Mouse (Mus musculus): ENCODE measurements at regions not wholly inside any gene's neighbourhood (a gene's known extent, or its start where the extent isn't known, plus 50 kb on each side); places are given as distances from the start of the nearest gene placed in this dataset.

DNA sequence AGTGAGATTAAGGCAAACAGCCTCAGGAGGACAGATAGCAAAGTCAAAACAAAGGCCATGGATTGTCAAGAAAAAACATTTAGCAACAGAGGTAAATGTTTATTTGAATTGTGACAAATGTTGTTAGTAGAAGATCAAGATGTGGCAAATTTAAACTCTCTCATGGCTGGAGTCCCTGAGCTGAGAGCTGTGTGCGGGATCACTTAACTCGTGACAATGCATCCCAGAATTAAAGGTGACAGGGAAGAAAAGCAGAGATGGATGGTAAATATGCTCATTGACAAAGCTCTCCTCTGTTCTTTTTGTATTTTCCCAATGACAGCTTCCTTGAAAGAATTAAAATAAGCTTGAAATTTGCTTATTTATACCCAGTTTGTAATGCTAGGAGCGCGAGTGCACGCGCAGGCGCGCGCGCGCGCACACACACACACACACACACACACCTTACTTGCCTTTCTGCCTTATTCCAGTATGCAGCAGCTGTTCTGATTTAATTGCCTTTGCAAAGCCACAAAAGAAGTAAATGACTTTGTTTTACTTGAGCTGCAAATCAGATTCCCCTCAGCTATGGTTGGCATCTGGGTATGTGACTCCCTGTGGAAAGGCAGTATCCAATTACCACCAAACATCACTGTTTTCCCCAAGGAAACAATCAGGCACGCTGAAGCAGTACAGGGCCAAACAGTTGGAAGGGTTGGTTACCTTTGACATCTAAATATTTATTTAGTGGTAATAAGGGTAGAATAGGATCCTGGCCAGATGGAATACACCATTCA lies 509.5 kb upstream of the Cblb start:
- no peak overlapping the region for H3K9ac ChIP-seq (replicated peaks; ENCODE audit: low read depth)
- H3K4me1 ChIP-seq (ENCODE audit: insufficient read depth, low read depth, low read length), result no peaks in the 10 kb centered on the region
- DNase-seq (ENCODE audit: low spot score) (no peak), ATAC-seq (no peak)
- no peak overlapping the region for H3K4me3 ChIP-seq (ENCODE audit: low read depth, low read length)
- H3K9me3 ChIP-seq (ENCODE audit: low read length), result no peaks in the 10 kb centered on the region
- WGBS, result 80% methylated on average over 13 of the region's 13 CpGs
- TF ChIP-seq EP300 (IDR thresholded peaks at IDR 0.05) (no peak), CTCF (IDR thresholded peaks at IDR 0.05) (no peak)
- no peak overlapping the region for H3K27ac ChIP-seq (ENCODE audit: low read length)
- H3K27me3 ChIP-seq (replicated peaks; ENCODE audit: insufficient read depth, low read length), result no peaks in the 10 kb centered on the region
- no peaks in the 10 kb centered on the region for H3K36me3 ChIP-seq (ENCODE audit: insufficient read depth, low read length)
- no peak overlapping the region for H3K4me2 ChIP-seq (replicated peaks; ENCODE audit: low read depth, low read length)

DNA sequence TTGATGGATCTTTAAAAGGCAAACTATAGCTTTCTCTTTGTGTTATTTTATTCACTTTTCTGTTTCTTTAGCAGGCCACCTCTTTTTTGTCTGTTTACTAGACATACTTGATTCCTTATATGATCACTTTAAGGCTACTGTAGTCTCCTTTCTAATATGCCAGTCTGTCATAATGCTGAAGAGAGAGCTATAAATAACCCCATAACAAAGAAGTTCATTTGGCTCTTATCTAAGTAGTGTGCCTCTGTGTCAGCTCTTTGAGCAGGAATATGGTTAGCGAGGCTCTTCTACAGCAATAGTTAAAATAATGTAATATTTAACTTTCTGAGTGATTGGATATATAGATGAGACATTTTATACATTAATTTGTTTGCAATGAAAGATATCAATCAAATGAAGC lies 507.0 kb upstream of the Cblb start:
- no peak for DNase-seq (ENCODE audit: low spot score)
- no peaks in the 10 kb centered on the region for H3K36me3 ChIP-seq (ENCODE audit: insufficient read depth, low read length)
- no peak for ATAC-seq
- TF ChIP-seq EP300 (IDR thresholded peaks at IDR 0.05), result no peak
- TF ChIP-seq CTCF (IDR thresholded peaks at IDR 0.05), result no peak
- no peaks in the 10 kb centered on the region for H3K4me1 ChIP-seq (ENCODE audit: insufficient read depth, low read depth, low read length)
- 72% methylated on average over 1 of the region's 1 CpGs for WGBS
- H3K27ac ChIP-seq (ENCODE audit: low read length), result no peak overlapping the region
- H3K4me3 ChIP-seq (ENCODE audit: low read depth, low read length), result no peak overlapping the region
- no peaks in the 10 kb centered on the region for H3K9me3 ChIP-seq (ENCODE audit: low read length)
- H3K27me3 ChIP-seq (replicated peaks; ENCODE audit: insufficient read depth, low read length), result no peaks in the 10 kb centered on the region
- H3K4me2 ChIP-seq (replicated peaks; ENCODE audit: low read depth, low read length), result no peak overlapping the region
- H3K9ac ChIP-seq (replicated peaks; ENCODE audit: low read depth), result no peak overlapping the region

DNA sequence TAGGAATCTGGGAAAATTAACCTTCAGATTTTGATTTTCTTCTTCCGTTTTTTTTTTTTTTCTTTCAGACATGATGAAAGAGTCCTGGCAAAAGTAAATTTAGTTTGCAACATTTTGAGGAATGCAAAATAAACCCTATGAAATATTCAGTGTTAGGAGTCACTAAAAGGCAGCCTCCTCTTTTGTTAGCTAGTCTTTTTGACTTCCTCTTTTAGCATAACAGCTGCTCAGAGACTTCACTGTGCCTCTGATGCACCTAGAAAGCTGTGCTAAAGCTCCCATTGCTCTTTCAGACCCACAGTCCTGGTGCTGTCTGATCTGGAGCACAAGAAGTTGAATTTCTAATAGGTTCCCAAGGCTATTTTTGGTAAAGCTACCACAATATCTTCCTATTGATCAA lies 498.5 kb upstream of the Cblb start:
- WGBS, result 78% methylated on average over 1 of the region's 1 CpGs
- no peaks in the 10 kb centered on the region for H3K4me1 ChIP-seq (ENCODE audit: insufficient read depth, low read depth, low read length)
- no peaks in the 10 kb centered on the region for H3K27me3 ChIP-seq (replicated peaks; ENCODE audit: insufficient read depth, low read length)
- H3K36me3 ChIP-seq (ENCODE audit: insufficient read depth, low read length), result no peaks in the 10 kb centered on the region
- no peak for DNase-seq (ENCODE audit: low spot score)
- TF ChIP-seq EP300 (IDR thresholded peaks at IDR 0.05) (no peak), CTCF (IDR thresholded peaks at IDR 0.05) (no peak)
- no peak overlapping the region for H3K9ac ChIP-seq (replicated peaks; ENCODE audit: low read depth)
- ATAC-seq, result no peak
- no peak overlapping the region for H3K4me3 ChIP-seq (ENCODE audit: low read depth, low read length)
- H3K4me2 ChIP-seq (replicated peaks; ENCODE audit: low read depth, low read length), result no peak overlapping the region
- no peaks in the 10 kb centered on the region for H3K9me3 ChIP-seq (ENCODE audit: low read length)
- no peak overlapping the region for H3K27ac ChIP-seq (ENCODE audit: low read length)

DNA sequence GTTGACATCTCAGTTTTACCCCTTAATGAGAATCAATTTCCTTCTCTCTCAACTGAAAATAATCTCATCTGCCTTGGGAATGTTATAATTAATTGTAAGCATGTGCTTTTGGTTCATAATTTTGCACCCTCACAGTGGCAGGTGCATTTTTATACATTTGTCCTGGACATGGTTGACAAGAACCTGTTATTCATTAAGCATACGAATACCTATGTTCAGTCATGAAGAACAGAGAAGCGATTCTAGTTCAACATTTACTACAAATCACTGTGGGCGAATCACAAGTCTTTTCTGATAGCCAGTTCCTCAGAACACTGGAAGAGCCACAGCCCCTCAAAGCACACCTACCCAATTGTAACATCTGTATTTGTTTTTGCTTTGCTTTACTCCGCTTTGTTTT lies 487.3 kb upstream of the Cblb start:
- TF ChIP-seq CTCF (IDR thresholded peaks at IDR 0.05), result no peak
- no peak for TF ChIP-seq EP300 (IDR thresholded peaks at IDR 0.05)
- Histone ChIP-seq H3K4me2 (replicated peaks; ENCODE audit: low read depth, low read length) (no peak overlapping the region), H3K4me1 (ENCODE audit: insufficient read depth, low read depth, low read length) (no peaks in the 10 kb centered on the region), H3K36me3 (ENCODE audit: insufficient read depth, low read length) (no peaks in the 10 kb centered on the region), H3K9me3 (ENCODE audit: low read length) (no peaks in the 10 kb centered on the region), H3K27ac (ENCODE audit: low read length) (no peak overlapping the region), H3K27me3 (replicated peaks; ENCODE audit: insufficient read depth, low read length) (no peaks in the 10 kb centered on the region), H3K9ac (replicated peaks; ENCODE audit: low read depth) (no peak overlapping the region), H3K4me3 (ENCODE audit: low read depth, low read length) (no peak overlapping the region)
- 77% methylated on average over 4 of the region's 4 CpGs for WGBS
- ATAC-seq, result no peak
- no peak for DNase-seq (ENCODE audit: low spot score)

DNA sequence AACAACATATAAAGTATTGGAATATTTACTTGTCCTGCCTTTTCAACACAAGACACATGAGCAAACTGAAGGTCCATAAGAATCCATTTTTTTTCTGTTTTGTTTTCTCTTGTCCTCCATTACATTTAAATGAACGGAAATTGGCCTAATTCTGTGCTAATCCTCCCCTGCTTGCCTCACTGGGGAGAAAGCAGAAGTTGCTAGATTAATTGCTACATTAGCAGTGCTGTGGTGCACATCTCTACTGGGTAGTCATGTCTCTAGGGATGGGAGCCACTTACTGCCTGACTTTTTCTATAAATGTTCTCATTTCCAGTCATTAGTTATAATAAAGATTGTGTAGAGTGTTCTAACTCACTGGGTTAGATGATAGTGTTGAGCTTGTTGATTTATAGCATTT lies 484.0 kb upstream of the Cblb start:
- 79% methylated on average over 1 of the region's 1 CpGs for WGBS
- Histone ChIP-seq H3K9me3 (ENCODE audit: low read length) (no peaks in the 10 kb centered on the region), H3K4me2 (replicated peaks; ENCODE audit: low read depth, low read length) (no peak overlapping the region), H3K27ac (ENCODE audit: low read length) (no peak overlapping the region), H3K9ac (replicated peaks; ENCODE audit: low read depth) (no peak overlapping the region), H3K4me3 (ENCODE audit: low read depth, low read length) (no peak overlapping the region), H3K27me3 (replicated peaks; ENCODE audit: insufficient read depth, low read length) (no peaks in the 10 kb centered on the region), H3K36me3 (ENCODE audit: insufficient read depth, low read length) (no peaks in the 10 kb centered on the region), H3K4me1 (ENCODE audit: insufficient read depth, low read depth, low read length) (no peaks in the 10 kb centered on the region)
- DNase-seq (ENCODE audit: low spot score) (no peak), ATAC-seq (no peak)
- TF ChIP-seq EP300 (IDR thresholded peaks at IDR 0.05) (no peak), CTCF (IDR thresholded peaks at IDR 0.05) (no peak)

DNA sequence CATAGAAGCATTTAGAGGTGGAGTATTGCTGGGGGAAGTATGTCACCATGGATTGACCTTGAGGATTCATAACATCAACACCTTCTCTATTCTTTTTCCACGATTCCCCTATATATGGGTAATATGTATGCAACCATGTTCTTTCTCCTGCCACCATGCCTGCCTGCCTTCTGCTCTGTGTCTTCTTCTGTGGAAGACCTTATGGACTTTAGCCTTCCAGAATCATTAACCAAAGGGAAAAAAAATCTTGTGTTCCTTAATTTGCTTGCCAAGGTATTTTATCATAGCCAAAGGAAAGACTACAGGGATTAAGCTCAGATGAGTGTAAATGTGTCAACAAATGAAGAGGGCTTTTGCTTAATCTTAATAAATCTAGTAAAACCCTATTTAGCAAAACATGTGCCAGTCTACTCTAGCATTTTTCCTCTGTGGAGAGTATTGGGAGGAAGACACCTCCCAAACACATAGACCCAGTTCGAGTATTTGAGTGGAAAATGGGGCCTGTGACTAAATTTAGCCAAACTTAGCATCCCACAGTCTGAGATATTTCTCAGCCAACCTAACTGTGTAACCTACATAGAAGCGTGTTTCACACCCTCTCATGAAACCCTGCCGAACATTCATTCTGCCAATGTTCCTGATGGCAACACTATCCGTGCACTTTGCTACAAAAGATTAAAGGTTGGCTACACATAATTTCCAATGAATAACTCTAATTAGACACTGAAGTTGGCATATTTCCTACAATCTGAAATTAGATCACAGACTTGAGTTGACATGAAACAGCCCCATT lies 468.0 kb upstream of the Cblb start:
- ATAC-seq (no peak), DNase-seq (ENCODE audit: low spot score) (no peak)
- Histone ChIP-seq H3K27ac (ENCODE audit: low read length) (no peak overlapping the region), H3K36me3 (ENCODE audit: insufficient read depth, low read length) (no peaks in the 10 kb centered on the region), H3K4me2 (replicated peaks; ENCODE audit: low read depth, low read length) (no peak overlapping the region), H3K27me3 (replicated peaks; ENCODE audit: insufficient read depth, low read length) (no peaks in the 10 kb centered on the region), H3K9ac (replicated peaks; ENCODE audit: low read depth) (no peak overlapping the region), H3K4me1 (ENCODE audit: insufficient read depth, low read depth, low read length) (no peaks in the 10 kb centered on the region), H3K4me3 (ENCODE audit: low read depth, low read length) (no peak overlapping the region), H3K9me3 (ENCODE audit: low read length) (no peaks in the 10 kb centered on the region)
- 79% methylated on average over 5 of the region's 5 CpGs for WGBS
- TF ChIP-seq CTCF (IDR thresholded peaks at IDR 0.05) (no peak), EP300 (IDR thresholded peaks at IDR 0.05) (no peak)

Data from lung, postnatal 0 days (tissue).